Mouse (Mus musculus): ENCODE measurements around the gene Mydgf. TPM values are rescaled to one million over a fixed set of nuclear protein-coding genes. Genes with fewer than 3 reads are reported as not detected.

Gene Mydgf
- total and polyA plus RNA-seq, 3 experiments: 61.1 to 101 (median 85.5) TPM

- no peaks in the 10 kb centered on the region for H3K36me3 ChIP-seq (replicated peaks in 1 of 2; ENCODE audit: control insufficient read depth in 1 of 2, insufficient read depth in 1 of 2, low read length in 1 of 2)
- H3K4me3 ChIP-seq (replicated peaks in 1 of 3; ENCODE audit: low read depth in 2 of 3, low read length in 2 of 3, poor library complexity in 1 of 3): no peak overlapping the region
- dilution Hi-C loops (cut with MboI; ENCODE audit: extremely low pct_ligation_motif_present, extremely low pct_unique_long_range_greater_than_20kb, low sequenced_read_pairs) (no loop called here), in situ Hi-C loops (cut with MboI; ENCODE audit: low pct_ligation_motif_present, low pct_unique_long_range_greater_than_20kb, low sequenced_read_pairs) (no loop called here)
- no peaks in the 10 kb centered on the region for H3K9me3 ChIP-seq (replicated peaks; ENCODE audit: low read length)
- H3K9ac ChIP-seq (ENCODE audit: insufficient read depth, low read depth): no peak overlapping the region
- no peak overlapping the region for H3K27ac ChIP-seq (ENCODE audit: insufficient read depth, low read depth)
- H3K4me2 ChIP-seq (ENCODE audit: insufficient read depth, low read depth, poor library complexity, severe bottlenecking): no peak overlapping the region
- H3K4me1 ChIP-seq (ENCODE audit: control insufficient read depth in 1 of 2, insufficient read depth in 2 of 2): peaks cover 30 to 65% of the 10 kb centered on the region in 2 experiments
- TF ChIP-seq MAX (IDR thresholded peaks at IDR 0.05; ENCODE audit: low read length) (no peak), JUND (conservative IDR thresholded peaks at IDR 0.05; ENCODE audit: low read depth, low read length) (no peak), ZKSCAN1 (IDR thresholded peaks at IDR 0.05; ENCODE audit: borderline replicate concordance, low read depth, low read length) (no peak), KAT2A (IDR thresholded peaks at IDR 0.05; ENCODE audit: insufficient replicate concordance, low read length) (no peak), BHLHE40 (IDR thresholded peaks at IDR 0.05; ENCODE audit: low read depth, low read length) (no peak), ZC3H11A (IDR thresholded peaks at IDR 0.05; ENCODE audit: low read depth, low read length) (no peak), NELFE (IDR thresholded peaks at IDR 0.05; ENCODE audit: low read depth, low read length) (no peak), MYC (IDR thresholded peaks at IDR 0.05; ENCODE audit: low read depth, low read length) (no peak), HCFC1 (IDR thresholded peaks at IDR 0.05; ENCODE audit: low read depth, low read length) (no peak), MEF2A (IDR thresholded peaks at IDR 0.05; ENCODE audit: borderline replicate concordance, low read depth, low read length) (no peak), UBTF (IDR thresholded peaks at IDR 0.05; ENCODE audit: low read depth, low read length) (no peak), POLR2AphosphoS2 (IDR thresholded peaks at IDR 0.05; ENCODE audit: low read depth, low read length) (no peak), TBP (conservative IDR thresholded peaks at IDR 0.05; ENCODE audit: low read depth, low read length) (no peak), RAD21 (IDR thresholded peaks at IDR 0.05; ENCODE audit: low read depth, low read length) (no peak), PAX5 (IDR thresholded peaks at IDR 0.05; ENCODE audit: low read length) (no peak)
- DNase-seq (ENCODE audit: extremely low read depth): no peak
- peaks cover 95% of the 10 kb centered on the region for H3K27me3 ChIP-seq (replicated peaks)
- no peaks in the 10 kb centered on the region for H3K79me2 ChIP-seq (replicated peaks; ENCODE audit: control insufficient read depth, extremely low read depth, insufficient read depth, poor library complexity, severe bottlenecking)
Measured at GRCm38 (mm10) chr17:56148790-56149618, 34.7 kb downstream of the Mydgf start.

GRCm38 (mm10) chr17:56148280-56148679, 35.4 kb downstream of the Mydgf start:
- H3K9ac ChIP-seq (ENCODE audit: insufficient read depth, low read depth): no peak overlapping the region
- dilution Hi-C loops (cut with MboI; ENCODE audit: extremely low pct_ligation_motif_present, extremely low pct_unique_long_range_greater_than_20kb, low sequenced_read_pairs): no loop called here
- H3K36me3 ChIP-seq (replicated peaks in 1 of 2; ENCODE audit: control insufficient read depth in 1 of 2, insufficient read depth in 1 of 2, low read length in 1 of 2): no peaks in the 10 kb centered on the region
- 0 out of 2 replicates have a peak, but pooled peaks have one; percentile 27 for TF ChIP-seq MXI1 (IDR thresholded peaks at IDR 0.05; ENCODE audit: low read depth, low read length)
- no peak for TF ChIP-seq USF2 (conservative IDR thresholded peaks at IDR 0.05; ENCODE audit: low read depth, low read length)
- TF ChIP-seq BHLHE40 (IDR thresholded peaks at IDR 0.05; ENCODE audit: low read depth, low read length): peak; percentile 89
- TF ChIP-seq IRF4 (IDR thresholded peaks at IDR 0.05; ENCODE audit: low read depth, low read length): peak; percentile 39; the same call in 1 of the 2 replicates
- TF ChIP-seq ZNF384 (IDR thresholded peaks at IDR 0.05; ENCODE audit: low read depth, low read length): peak; percentile 32
- TF ChIP-seq ETS1 (conservative IDR thresholded peaks at IDR 0.05; ENCODE audit: low read depth, low read length): peak; percentile 66
- TF ChIP-seq MAX (IDR thresholded peaks at IDR 0.05; ENCODE audit: low read length): peak; percentile 56; the same call in 1 of the 2 replicates
- TF ChIP-seq USF1 (IDR thresholded peaks at IDR 0.05; ENCODE audit: low read depth, low read length): no peak
- no peak for TF ChIP-seq ZKSCAN1 (IDR thresholded peaks at IDR 0.05; ENCODE audit: borderline replicate concordance, low read depth, low read length)
- no peak for TF ChIP-seq NRF1 (IDR thresholded peaks at IDR 0.05; ENCODE audit: low read depth, low read length)
- TF ChIP-seq MEF2A (IDR thresholded peaks at IDR 0.05; ENCODE audit: borderline replicate concordance, low read depth, low read length): peak; percentile 25; the same call in 1 of the 2 replicates
- no peak for TF ChIP-seq NELFE (IDR thresholded peaks at IDR 0.05; ENCODE audit: low read depth, low read length)
- no peak for TF ChIP-seq ZC3H11A (IDR thresholded peaks at IDR 0.05; ENCODE audit: low read depth, low read length)
- no peak for TF ChIP-seq RCOR1 (conservative IDR thresholded peaks at IDR 0.05; ENCODE audit: low read depth, low read length)
- TF ChIP-seq EP300 (IDR thresholded peaks at IDR 0.05; ENCODE audit: low read length): peak; percentile 42; the same call in 1 of the 2 replicates
- no peak for TF ChIP-seq MAZ (IDR thresholded peaks at IDR 0.05; ENCODE audit: low read depth, low read length)
- no peak for TF ChIP-seq TBP (conservative IDR thresholded peaks at IDR 0.05; ENCODE audit: low read depth, low read length)
- no peak for TF ChIP-seq GABPA (IDR thresholded peaks at IDR 0.05; ENCODE audit: insufficient replicate concordance, low read depth, low read length)
- TF ChIP-seq TCF12 (IDR thresholded peaks at IDR 0.05; ENCODE audit: low read depth, low read length): peak; percentile 87; the same call in 1 of the 2 replicates
- H3K27me3 ChIP-seq (replicated peaks): peaks cover 95% of the 10 kb centered on the region
- in situ Hi-C loops (cut with MboI; ENCODE audit: low pct_ligation_motif_present, low pct_unique_long_range_greater_than_20kb, low sequenced_read_pairs): no loop called here
- H3K4me2 ChIP-seq (ENCODE audit: insufficient read depth, low read depth, poor library complexity, severe bottlenecking): no peak overlapping the region
- H3K4me1 ChIP-seq (ENCODE audit: control insufficient read depth in 1 of 2, insufficient read depth in 2 of 2): peaks cover 27 to 72% of the 10 kb centered on the region in 2 experiments
- peak; percentile 75 for DNase-seq (ENCODE audit: extremely low read depth)
- H3K27ac ChIP-seq (ENCODE audit: insufficient read depth, low read depth): no peak overlapping the region
- H3K4me3 ChIP-seq (replicated peaks in 1 of 3; ENCODE audit: low read depth in 2 of 3, low read length in 2 of 3, poor library complexity in 1 of 3): no peak overlapping the region
- no peaks in the 10 kb centered on the region for H3K9me3 ChIP-seq (replicated peaks; ENCODE audit: low read length)
- no peaks in the 10 kb centered on the region for H3K79me2 ChIP-seq (replicated peaks; ENCODE audit: control insufficient read depth, extremely low read depth, insufficient read depth, poor library complexity, severe bottlenecking)

Data from CH12.LX (cell line).